Mouse (Mus musculus): ENCODE data around the gene Nup160. TPM values are rescaled to one million over a fixed set of nuclear protein-coding genes. Genes with fewer than 3 reads are reported as not detected.
A peak's percentile ranks its signal among the peaks of the same experiment; 100 is the strongest.

The Nup160 gene
- polyA plus RNA-seq, 1 experiment from 2014 or later: 53.7 TPM

DNA sequence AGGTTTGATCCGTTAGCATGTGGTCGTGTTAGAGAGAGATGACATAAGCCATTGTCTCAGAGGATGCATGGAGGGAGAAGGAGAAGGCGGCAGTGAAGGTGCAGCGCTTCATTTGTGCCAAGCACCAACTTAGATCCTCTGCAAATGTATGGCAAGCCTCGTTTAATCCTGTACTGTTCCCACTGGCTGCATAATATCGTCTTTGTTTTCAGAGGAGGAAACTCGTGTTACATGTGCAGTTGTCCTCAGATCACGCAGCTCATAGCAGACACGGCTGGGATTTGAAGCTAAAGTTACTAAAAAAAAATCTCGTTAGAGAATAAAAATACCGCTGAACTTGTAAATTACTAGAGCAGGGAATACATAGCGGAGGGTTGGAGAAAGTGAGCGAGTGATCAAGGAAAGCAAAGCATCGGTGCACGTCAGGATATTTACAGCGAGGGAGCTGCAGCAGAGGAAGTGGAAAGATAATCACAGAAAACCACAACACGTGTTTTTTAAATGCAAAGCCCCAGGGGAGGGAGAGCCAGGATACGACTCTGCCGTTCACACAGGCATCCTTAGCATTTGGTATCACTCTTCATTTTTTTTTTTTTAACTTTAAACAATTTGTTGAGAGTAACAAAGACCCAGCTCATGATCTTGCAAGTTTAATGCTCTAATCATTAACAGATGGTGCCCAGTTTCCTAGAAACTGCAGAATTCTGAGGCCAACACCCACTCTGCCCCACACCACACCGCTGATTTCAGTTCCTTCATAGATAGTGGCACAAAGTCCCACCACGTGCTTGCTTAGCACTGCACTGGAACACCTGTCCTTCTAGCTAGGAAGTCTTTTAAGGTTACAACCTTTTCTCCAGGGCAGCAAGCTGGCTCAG, 9.4 kb upstream of the Nup160 start:
- ATAC-seq (ENCODE audit: insufficient number of reproducible peaks, insufficient read depth, low FRiP score, low TSS enrichment): peak; percentile 78
- Histone ChIP-seq H3K36me3 (no peaks in the 10 kb centered on the region), H3K4me2 (replicated peaks) (peak overlapping the region; percentile 42), H3K27me3 (no peaks in the 10 kb centered on the region), H3K9ac (no peak overlapping the region), H3K27ac (peak overlapping the region; percentile 88), H3K9me3 (0 out of 2 replicates have a peak, but pooled peaks cover 2% of the 10 kb centered on the region), H3K4me3 (peak overlapping the region; percentile 13; the same call in 1 of the 2 replicates), H3K4me1 (peaks cover 19% of the 10 kb centered on the region)
- 13% methylated on average over 21 of the region's 21 CpGs for WGBS

DNA sequence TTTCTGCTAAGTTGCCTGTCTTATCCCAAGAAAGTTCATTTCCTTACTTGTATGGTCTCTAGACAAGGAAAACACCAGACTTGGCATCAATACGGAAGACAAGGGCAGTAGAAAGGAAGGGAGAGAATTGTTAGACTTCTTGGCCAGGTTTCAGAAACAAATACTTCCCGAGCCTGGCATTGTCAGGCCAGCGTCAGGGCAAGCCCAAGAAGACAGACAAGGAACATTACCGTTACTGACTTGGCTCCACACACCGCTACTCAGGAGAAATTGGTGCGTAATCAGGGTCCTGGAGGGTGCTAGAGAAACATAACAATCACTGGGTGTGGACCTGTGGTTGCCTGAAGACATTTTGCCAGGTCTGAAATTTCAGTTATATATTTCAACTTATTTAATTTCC, 6.7 kb upstream of the Nup160 start:
- WGBS: 80% methylated on average over 6 of the region's 6 CpGs
- Histone ChIP-seq H3K9me3 (0 out of 2 replicates have a peak, but pooled peaks cover 2% of the 10 kb centered on the region), H3K4me1 (peaks cover 19% of the 10 kb centered on the region), H3K27ac (no peak overlapping the region), H3K9ac (no peak overlapping the region), H3K36me3 (no peaks in the 10 kb centered on the region), H3K4me2 (replicated peaks) (no peak overlapping the region), H3K27me3 (no peaks in the 10 kb centered on the region), H3K4me3 (no peak overlapping the region)
- ATAC-seq (ENCODE audit: insufficient number of reproducible peaks, insufficient read depth, low FRiP score, low TSS enrichment): no peak

DNA sequence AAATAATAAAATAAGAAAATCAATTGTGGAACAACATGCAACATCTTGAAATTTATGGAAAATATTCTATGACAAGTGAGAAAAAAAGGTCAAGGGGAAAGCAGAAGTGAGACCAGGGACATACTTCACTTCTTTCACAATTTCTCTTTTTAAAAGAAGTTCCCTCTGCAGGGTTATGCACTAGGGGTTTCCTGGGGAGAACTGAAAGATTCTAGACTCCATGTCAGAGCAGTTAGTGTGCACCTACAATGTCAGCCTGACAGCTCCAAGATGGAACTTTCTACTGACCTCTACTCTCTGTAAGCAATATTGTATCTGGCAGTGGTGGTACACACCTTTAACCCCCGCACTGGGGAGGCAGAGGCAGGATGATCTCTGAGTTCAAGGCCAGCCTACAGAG, 3.7 kb upstream of the Nup160 start:
- 82% methylated on average over 1 of the region's 1 CpGs for WGBS
- H3K27ac ChIP-seq: no peak overlapping the region

DNA sequence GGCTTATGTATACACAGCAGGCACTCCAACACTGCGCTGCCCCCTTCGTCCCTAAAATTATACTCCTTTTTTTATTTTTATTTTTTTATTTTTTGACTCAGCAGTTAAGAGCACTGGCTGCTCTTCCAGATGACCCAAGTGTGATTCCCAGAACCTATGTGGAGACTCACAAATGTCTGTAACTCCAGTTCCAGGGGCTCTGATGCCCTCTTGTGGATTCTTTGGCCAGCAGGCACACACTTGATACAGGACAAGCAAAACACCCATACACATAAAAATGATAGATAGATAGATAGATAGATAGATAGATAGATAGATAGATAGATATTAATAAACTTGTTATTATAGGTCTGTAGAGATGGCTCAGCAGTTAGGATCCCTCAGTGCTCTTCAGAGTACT, 2.5 kb upstream of the Nup160 start:
- 0 out of 2 replicates have a peak, but pooled peaks cover under 1% of the 10 kb centered on the region for H3K4me1 ChIP-seq
- no peak overlapping the region for H3K27ac ChIP-seq
- H3K4me3 ChIP-seq: no peak overlapping the region
- 94% methylated on average over 2 of the region's 2 CpGs for WGBS
- no peak overlapping the region for H3K4me2 ChIP-seq (replicated peaks)
- ATAC-seq (ENCODE audit: insufficient number of reproducible peaks, insufficient read depth, low FRiP score, low TSS enrichment): no peak
- H3K27me3 ChIP-seq: no peaks in the 10 kb centered on the region
- 0 out of 2 replicates have a peak, but pooled peaks cover 2% of the 10 kb centered on the region for H3K9me3 ChIP-seq
- H3K9ac ChIP-seq: no peak overlapping the region
- H3K36me3 ChIP-seq: no peaks in the 10 kb centered on the region

More for the DNA sequence above, 3.7 kb upstream of the Nup160 start:
- no peaks in the 10 kb centered on the region for H3K27me3 ChIP-seq
- H3K36me3 ChIP-seq: no peaks in the 10 kb centered on the region
- no peak for ATAC-seq (ENCODE audit: insufficient number of reproducible peaks, insufficient read depth, low FRiP score, low TSS enrichment)
- H3K9me3 ChIP-seq: 0 out of 2 replicates have a peak, but pooled peaks cover 2% of the 10 kb centered on the region
- H3K4me1 ChIP-seq: peaks cover under 1% of the 10 kb centered on the region; the same call in 1 of the 2 replicates
- H3K4me3 ChIP-seq: no peak overlapping the region
- H3K9ac ChIP-seq: no peak overlapping the region
- H3K4me2 ChIP-seq (replicated peaks): no peak overlapping the region

DNA sequence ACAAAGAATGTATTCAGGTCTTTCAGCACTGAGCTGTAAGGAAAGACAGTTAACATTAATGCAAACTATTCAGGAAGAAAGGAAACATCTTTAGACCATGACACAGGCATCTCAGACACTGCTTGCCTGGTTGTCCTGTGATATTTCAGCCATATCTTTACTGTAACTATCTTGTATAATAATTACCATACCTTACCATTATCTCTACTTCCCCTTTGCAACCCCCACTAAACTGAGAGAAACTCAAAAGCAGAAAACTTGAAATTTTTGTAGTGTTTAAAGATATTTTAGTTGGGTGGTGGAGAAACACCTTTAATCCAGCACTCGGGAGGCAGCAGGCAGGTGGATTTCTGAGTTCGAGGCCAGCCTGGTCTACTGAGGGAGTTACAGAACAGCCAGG, 1.5 kb upstream of the Nup160 start:
- H3K9me3 ChIP-seq: no peaks in the 10 kb centered on the region
- no peak overlapping the region for H3K9ac ChIP-seq
- WGBS: 85% methylated on average over 2 of the region's 2 CpGs
- H3K4me2 ChIP-seq (replicated peaks): no peak overlapping the region
- H3K27me3 ChIP-seq: no peaks in the 10 kb centered on the region
- H3K36me3 ChIP-seq: no peaks in the 10 kb centered on the region
- peaks cover 10% of the 10 kb centered on the region for H3K4me1 ChIP-seq
- H3K4me3 ChIP-seq: no peak overlapping the region
- no peak overlapping the region for H3K27ac ChIP-seq
- ATAC-seq (ENCODE audit: insufficient number of reproducible peaks, insufficient read depth, low FRiP score, low TSS enrichment): no peak

DNA sequence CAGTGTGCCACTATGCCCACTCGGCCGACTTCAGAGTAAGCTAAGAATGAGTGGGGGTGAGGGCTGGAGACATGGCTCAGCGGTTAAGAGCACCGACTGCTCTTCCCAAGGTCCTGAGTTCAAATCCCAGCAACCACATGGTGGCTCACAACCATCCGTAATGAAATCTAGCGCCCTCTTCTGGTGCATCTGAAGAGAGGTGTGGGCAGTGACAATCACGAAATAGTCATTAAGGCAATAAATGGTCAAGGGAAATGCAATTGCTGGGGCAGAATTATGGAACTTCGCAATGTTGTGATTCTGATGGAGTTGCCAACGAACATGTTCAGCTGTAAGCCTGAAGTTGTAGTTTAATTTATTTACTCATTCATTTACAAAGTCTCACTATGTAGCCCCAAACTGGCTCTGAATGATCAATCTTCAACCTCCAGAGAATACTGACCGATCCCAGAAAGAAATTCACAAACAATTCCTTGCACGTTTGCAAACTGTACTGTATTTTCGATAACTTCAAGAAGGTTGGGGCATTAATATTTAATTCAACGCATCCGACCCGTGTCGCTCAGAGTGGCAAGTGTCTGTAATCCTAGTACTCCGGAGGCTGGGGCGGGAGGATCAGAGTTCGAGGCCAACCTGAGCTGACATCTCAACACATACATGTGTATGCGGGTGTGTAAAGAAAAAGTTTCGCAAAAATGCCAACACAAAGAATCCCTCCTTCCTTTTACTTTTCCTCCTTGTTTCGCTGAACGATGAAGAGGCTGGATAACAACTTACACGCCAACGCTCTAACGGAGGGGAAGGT, 1.4 kb downstream of the Nup160 start:
- no peaks in the 10 kb centered on the region for H3K27me3 ChIP-seq
- 31% methylated on average over 26 of the region's 26 CpGs for WGBS
- H3K27ac ChIP-seq: peak overlapping the region; percentile 93
- H3K9ac ChIP-seq: peak overlapping the region; percentile 77
- peak overlapping the region; percentile 57 for H3K4me2 ChIP-seq (replicated peaks)
- peak overlapping the region; percentile 98 for H3K4me3 ChIP-seq
- peak; percentile 53; the same call in 1 of the 2 replicates for ATAC-seq (ENCODE audit: insufficient number of reproducible peaks, insufficient read depth, low FRiP score, low TSS enrichment)
- no peaks in the 10 kb centered on the region for H3K9me3 ChIP-seq
- H3K36me3 ChIP-seq: peaks cover 15% of the 10 kb centered on the region; the same call in 1 of the 2 replicates
- H3K4me1 ChIP-seq: peaks cover 10% of the 10 kb centered on the region

DNA sequence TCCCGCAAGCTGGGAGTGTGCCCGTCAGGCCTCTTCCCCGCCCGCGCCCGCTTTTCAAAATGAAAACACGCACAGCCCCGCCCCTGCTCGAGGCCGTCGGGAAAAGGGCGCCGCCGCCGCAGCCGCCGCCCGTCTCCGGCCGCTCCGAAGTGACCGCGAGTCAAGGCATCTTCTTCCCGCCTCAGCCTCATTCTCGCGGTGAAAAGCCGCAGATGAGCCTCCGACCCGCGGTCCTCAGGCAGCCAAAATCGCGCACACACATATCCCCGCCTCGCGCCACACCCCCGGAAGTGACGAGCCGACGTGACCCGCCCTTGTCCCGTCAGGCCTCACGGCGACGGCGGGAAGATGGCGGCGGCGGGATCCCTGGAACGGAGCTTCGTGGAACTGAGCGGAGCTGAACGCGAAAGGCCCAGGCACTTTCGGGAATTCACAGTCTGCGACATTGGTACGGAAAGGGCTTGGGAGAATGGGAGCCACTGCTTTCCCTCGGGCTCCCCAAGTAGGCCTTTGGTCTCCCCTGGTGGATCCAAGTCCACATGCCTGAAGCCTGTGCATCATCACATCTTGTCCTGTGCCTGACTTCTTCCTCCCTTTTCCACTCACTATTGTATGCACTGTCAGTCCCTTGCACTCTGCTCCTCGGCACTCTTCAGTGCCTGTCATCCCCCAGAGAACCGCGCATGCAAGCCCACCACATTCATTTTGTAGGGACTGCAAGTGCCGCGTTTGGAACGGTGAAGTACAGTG, 2.2 kb downstream of the Nup160 start:
- Histone ChIP-seq H3K36me3 (peaks cover 19% of the 10 kb centered on the region; the same call in 1 of the 2 replicates), H3K9ac (peak overlapping the region; percentile 77), H3K27ac (peak overlapping the region; percentile 93), H3K4me1 (peaks cover 10% of the 10 kb centered on the region), H3K4me2 (replicated peaks) (peak overlapping the region; percentile 69), H3K4me3 (peak overlapping the region; percentile 98), H3K9me3 (no peaks in the 10 kb centered on the region), H3K27me3 (no peaks in the 10 kb centered on the region)
- peak; percentile 96 for ATAC-seq (ENCODE audit: insufficient number of reproducible peaks, insufficient read depth, low FRiP score, low TSS enrichment)
- under 1% methylated on average over 63 of the region's 63 CpGs for WGBS

DNA sequence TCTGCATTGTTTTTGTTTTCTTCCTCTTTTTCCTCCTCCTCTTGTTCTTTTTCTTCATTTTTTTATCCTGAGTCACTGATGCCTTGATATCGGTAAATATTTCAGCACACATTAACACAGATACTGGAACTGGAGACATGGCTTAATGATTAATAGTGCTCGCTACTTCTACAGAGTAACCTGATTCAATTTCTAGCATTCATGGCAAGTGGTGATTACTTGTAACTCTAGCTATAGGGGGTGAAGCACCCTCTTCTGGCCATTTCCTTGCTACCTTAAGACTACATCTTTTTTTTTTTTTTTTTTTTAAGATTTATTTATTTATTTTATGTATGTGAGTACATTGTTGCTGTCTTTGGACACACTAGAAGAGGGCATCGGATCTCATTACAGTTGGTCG, 23.9 kb downstream of the Nup160 start:
- no peak overlapping the region for H3K27ac ChIP-seq
- H3K27me3 ChIP-seq: no peaks in the 10 kb centered on the region
- H3K9me3 ChIP-seq: no peaks in the 10 kb centered on the region
- H3K9ac ChIP-seq: no peak overlapping the region
- no peak overlapping the region for H3K4me2 ChIP-seq (replicated peaks)
- no peak overlapping the region for H3K4me3 ChIP-seq
- H3K36me3 ChIP-seq: peaks cover 79% of the 10 kb centered on the region
- no peak for ATAC-seq (ENCODE audit: insufficient number of reproducible peaks, insufficient read depth, low FRiP score, low TSS enrichment)
- WGBS: 83% methylated on average over 4 of the region's 4 CpGs
- no peaks in the 10 kb centered on the region for H3K4me1 ChIP-seq

DNA sequence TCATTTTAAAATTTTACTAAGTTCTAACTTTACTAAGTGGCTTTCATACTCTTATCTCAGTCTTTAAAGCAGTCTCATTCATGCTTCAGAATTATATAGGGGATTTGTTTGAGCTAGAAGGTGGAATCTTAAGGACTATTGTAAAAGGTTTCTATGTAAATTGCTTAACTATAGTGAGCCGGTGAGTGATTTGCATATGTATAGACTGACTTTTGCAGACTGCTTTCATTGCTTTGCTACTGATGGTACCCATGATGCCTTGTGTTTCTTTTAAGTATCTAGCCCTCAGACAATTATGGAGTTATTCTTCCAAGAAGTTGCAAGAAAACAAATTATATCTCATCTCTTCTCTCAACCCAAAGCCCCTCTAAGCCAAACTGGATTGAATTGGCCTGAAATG, 31.5 kb downstream of the Nup160 start:
- 83% methylated on average over 1 of the region's 1 CpGs for WGBS

DNA sequence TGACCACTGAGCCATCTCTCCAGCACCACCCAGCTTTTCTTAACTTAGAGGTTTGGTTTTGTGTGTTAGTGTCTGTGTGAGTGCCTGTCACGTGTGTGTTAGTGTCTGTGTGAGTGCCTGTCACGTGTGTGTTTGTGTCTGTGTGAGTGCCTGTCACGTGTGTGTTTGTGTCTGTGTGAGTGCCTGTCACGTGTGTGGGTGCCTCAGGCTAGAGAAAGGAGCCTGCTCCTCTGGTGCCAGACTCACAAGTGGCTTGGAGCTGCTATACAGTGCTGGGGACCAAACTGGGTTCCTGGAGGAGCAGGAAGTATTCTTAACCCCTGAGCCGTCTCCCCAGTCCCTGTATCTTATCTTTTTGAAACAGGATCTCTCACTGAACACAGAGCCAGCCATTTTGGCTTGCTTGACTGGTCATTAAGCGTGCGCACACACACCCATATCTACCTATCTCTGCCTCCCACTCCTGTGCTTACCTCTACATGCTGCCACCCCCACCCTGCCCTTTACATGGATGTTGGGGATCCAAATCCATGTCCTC, 38.6 kb downstream of the Nup160 start:
- peaks cover 77% of the 10 kb centered on the region for H3K36me3 ChIP-seq
- no peaks in the 10 kb centered on the region for H3K27me3 ChIP-seq
- H3K4me2 ChIP-seq (replicated peaks): no peak overlapping the region
- H3K9me3 ChIP-seq: no peaks in the 10 kb centered on the region
- no peaks in the 10 kb centered on the region for H3K4me1 ChIP-seq
- 87% methylated on average over 7 of the region's 7 CpGs for WGBS
- no peak overlapping the region for H3K9ac ChIP-seq
- no peak overlapping the region for H3K27ac ChIP-seq
- no peak overlapping the region for H3K4me3 ChIP-seq
- no peak; the same call in 1 of the 2 replicates for ATAC-seq (ENCODE audit: insufficient number of reproducible peaks, insufficient read depth, low FRiP score, low TSS enrichment)

More for the DNA sequence above, 31.5 kb downstream of the Nup160 start:
- Histone ChIP-seq H3K27ac (no peak overlapping the region), H3K36me3 (peaks cover 84% of the 10 kb centered on the region), H3K27me3 (no peaks in the 10 kb centered on the region), H3K4me2 (replicated peaks) (no peak overlapping the region), H3K4me1 (no peaks in the 10 kb centered on the region), H3K9me3 (no peaks in the 10 kb centered on the region), H3K9ac (no peak overlapping the region), H3K4me3 (no peak overlapping the region)
- no peak for ATAC-seq (ENCODE audit: insufficient number of reproducible peaks, insufficient read depth, low FRiP score, low TSS enrichment)

DNA sequence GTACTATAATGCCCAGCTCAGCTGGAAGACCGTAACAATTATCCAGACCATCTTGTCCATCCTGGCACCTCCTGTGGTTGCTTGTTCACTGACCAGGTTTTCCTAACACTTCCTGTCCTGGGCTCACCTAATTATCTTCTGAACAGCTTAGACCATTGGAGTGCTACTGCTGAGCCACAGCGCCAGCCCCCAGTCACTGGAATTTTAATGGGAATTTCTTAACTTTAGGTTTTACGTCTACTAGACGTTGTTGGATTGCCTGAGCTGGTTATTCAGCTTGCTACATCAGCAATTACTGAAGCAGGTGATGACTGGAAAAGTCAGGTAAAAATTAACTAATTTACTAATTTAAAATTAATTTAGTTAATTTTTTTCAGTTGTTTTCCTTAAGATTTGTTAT, 40.4 kb downstream of the Nup160 start:
- Histone ChIP-seq H3K4me3 (no peak overlapping the region), H3K9ac (no peak overlapping the region), H3K27me3 (no peaks in the 10 kb centered on the region), H3K4me1 (no peaks in the 10 kb centered on the region), H3K4me2 (replicated peaks) (no peak overlapping the region), H3K9me3 (no peaks in the 10 kb centered on the region), H3K36me3 (peaks cover 70% of the 10 kb centered on the region), H3K27ac (no peak overlapping the region)
- ATAC-seq (ENCODE audit: insufficient number of reproducible peaks, insufficient read depth, low FRiP score, low TSS enrichment): no peak
- whole genome bisulfite sequencing: 92% methylated on average over 4 of the region's 4 CpGs

All from embryonic facial prominence, embryonic 12.5 days (tissue).